13 mouse cellular contexts compared by ENCODE assay signal in the genomic region with DNA sequence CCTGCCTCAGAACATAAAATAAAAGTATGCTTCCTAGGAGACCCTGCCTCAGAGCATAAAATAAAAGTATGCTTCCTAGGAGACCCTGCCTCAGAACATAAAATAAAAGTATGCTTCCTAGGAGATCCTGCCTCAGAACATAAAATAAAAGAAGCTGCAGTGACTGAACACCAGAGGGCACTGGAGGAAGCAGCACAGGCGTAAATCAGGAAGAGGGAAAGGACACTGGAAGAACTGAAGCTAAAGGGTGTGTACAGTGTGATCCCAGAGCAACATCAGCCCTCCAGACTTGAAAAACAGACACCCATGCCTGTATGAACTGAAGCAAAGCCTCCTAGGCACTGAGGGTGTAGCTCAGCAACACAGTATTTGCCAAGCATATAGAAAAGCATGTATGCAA. TPM values are rescaled to one million over a fixed set of nuclear protein-coding genes. Genes with fewer than 3 reads are reported as not detected.
DNase-seq lines count a peak whose midpoint lies in the region; ATAC-seq and TF ChIP-seq lines count a peak whose summit lies in the region.
"Had no signal": no experiment of that assay in that cellular context is flagged by ENCODE, and none has a peak within 500 bp of the region (broad histone marks: within the 10 kb centered on the region; RNA-seq: fewer than 3 reads in every experiment).

No protein-coding gene starts in this region.

- no peaks in the 10 kb centered on the region for H3K4me1 ChIP-seq in midbrain, postnatal 0 days (ENCODE audit: insufficient read depth, low read length)
- H3K4me1 ChIP-seq in midbrain, embryonic 15.5 days = no peaks in the 10 kb centered on the region
- H3K4me1 ChIP-seq in stomach, postnatal 0 days (replicated peaks; ENCODE audit: control insufficient read depth, insufficient read depth) = no peaks in the 10 kb centered on the region
- H3K4me1 ChIP-seq: hindbrain, embryonic 13.5 days; lung, embryonic 15.5 days; neural tube, embryonic 15.5 days; stomach, embryonic 15.5 days had no signal

- TF ChIP-seq CTCF in gastrocnemius, adult 2 months (IDR thresholded peaks at IDR 0.05) = peak; percentile 46
- TF ChIP-seq CTCF in midbrain, postnatal 0 days (IDR thresholded peaks at IDR 0.05) = peak; percentile 70
- peak; percentile 76 for TF ChIP-seq CTCF in stomach, postnatal 0 days (IDR thresholded peaks at IDR 0.05; ENCODE audit: low read depth)

- intact Hi-C loops in gastrocnemius, adult 2 months (cut with DNase I) = no loop called here

- no peaks in the 10 kb centered on the region for H3K27me3 ChIP-seq in midbrain, postnatal 0 days (ENCODE audit: insufficient read depth, low read length)
- H3K27me3 ChIP-seq in midbrain, embryonic 15.5 days (replicated peaks) = no peaks in the 10 kb centered on the region
- no peaks in the 10 kb centered on the region for H3K27me3 ChIP-seq in stomach, postnatal 0 days (ENCODE audit: control insufficient read depth, insufficient read depth, low read length)
- H3K27me3 ChIP-seq: hindbrain, embryonic 13.5 days; lung, embryonic 15.5 days; neural tube, embryonic 15.5 days; stomach, embryonic 15.5 days had no signal

- no peak overlapping the region for H3K9ac ChIP-seq in midbrain, postnatal 0 days (replicated peaks; ENCODE audit: low read length, poor library complexity, severe bottlenecking)
- no peak overlapping the region for H3K9ac ChIP-seq in midbrain, embryonic 15.5 days
- no peak overlapping the region for H3K9ac ChIP-seq in stomach, postnatal 0 days (ENCODE audit: low read length)
- H3K9ac ChIP-seq: hindbrain, embryonic 13.5 days; lung, embryonic 15.5 days; neural tube, embryonic 15.5 days; stomach, embryonic 15.5 days had no signal

- H3K27ac ChIP-seq in gastrocnemius, adult 2 months = no peak overlapping the region
- no peak overlapping the region for H3K27ac ChIP-seq in midbrain, postnatal 0 days (ENCODE audit: low read depth, low read length)
- no peak overlapping the region for H3K27ac ChIP-seq in midbrain, embryonic 15.5 days
- H3K27ac ChIP-seq in stomach, postnatal 0 days (replicated peaks) = no peak overlapping the region
- H3K27ac ChIP-seq: hindbrain, embryonic 13.5 days; lung, embryonic 15.5 days; neural tube, embryonic 15.5 days; stomach, embryonic 15.5 days had no signal

- 11% methylated on average over 1 of the region's 1 CpGs for WGBS in midbrain, postnatal 0 days
- WGBS in midbrain, embryonic 15.5 days = 24% methylated on average over 1 of the region's 1 CpGs
- WGBS in stomach, postnatal 0 days = 17% methylated on average over 1 of the region's 1 CpGs

- no peak for DNase-seq in gastrocnemius, adult 2 months
- no peak for DNase-seq in gastrocnemius, postnatal 4 days (ENCODE audit: low spot score in 2 of 2)
- peak; percentile 14 for DNase-seq in midbrain, postnatal 0 days (ENCODE audit: low spot score)
- DNase-seq in embryo, embryonic 10.5 days (ENCODE audit: low spot score) = peak; percentile 45
- DNase-seq in stomach, postnatal 0 days (ENCODE audit: low spot score) = no peak
- DNase-seq in heart, adult 9 months (ENCODE audit: low spot score in 2 of 2) = no peak
- DNase-seq in thymus, postnatal 10 days (ENCODE audit: low spot score in 2 of 2) = no peak

- no peak overlapping the region for H3K4me2 ChIP-seq in midbrain, postnatal 0 days (ENCODE audit: low read depth, low read length, poor library complexity, severe bottlenecking)
- H3K4me2 ChIP-seq in midbrain, embryonic 15.5 days = no peak overlapping the region
- H3K4me2 ChIP-seq in stomach, postnatal 0 days (replicated peaks; ENCODE audit: low read depth) = no peak overlapping the region
- H3K4me2 ChIP-seq: hindbrain, embryonic 13.5 days; lung, embryonic 15.5 days; neural tube, embryonic 15.5 days; stomach, embryonic 15.5 days had no signal

- H3K9me3 ChIP-seq in midbrain, postnatal 0 days (ENCODE audit: low read length) = no peaks in the 10 kb centered on the region
- no peaks in the 10 kb centered on the region for H3K9me3 ChIP-seq in midbrain, embryonic 15.5 days
- H3K9me3 ChIP-seq in stomach, postnatal 0 days (ENCODE audit: control insufficient read depth, low read length) = no peaks in the 10 kb centered on the region
- H3K9me3 ChIP-seq: hindbrain, embryonic 13.5 days; lung, embryonic 15.5 days; neural tube, embryonic 15.5 days; stomach, embryonic 15.5 days had no signal

- H3K4me3 ChIP-seq in gastrocnemius, adult 2 months = no peak overlapping the region
- H3K4me3 ChIP-seq in midbrain, postnatal 0 days (ENCODE audit: low read depth, low read length) = no peak overlapping the region
- no peak overlapping the region for H3K4me3 ChIP-seq in midbrain, embryonic 15.5 days
- H3K4me3 ChIP-seq in stomach, postnatal 0 days (ENCODE audit: low read depth, low read length) = no peak overlapping the region
- H3K4me3 ChIP-seq: hindbrain, embryonic 13.5 days; lung, embryonic 15.5 days; neural tube, embryonic 15.5 days; stomach, embryonic 15.5 days had no signal

- peaks cover 24% of the 10 kb centered on the region for H3K36me3 ChIP-seq in midbrain, postnatal 0 days (ENCODE audit: insufficient read depth, low read length)
- peaks cover 17% of the 10 kb centered on the region for H3K36me3 ChIP-seq in midbrain, embryonic 15.5 days (replicated peaks)
- peaks cover 5% of the 10 kb centered on the region for H3K36me3 ChIP-seq in stomach, postnatal 0 days (ENCODE audit: control insufficient read depth, insufficient read depth, low read length)

- ATAC-seq in midbrain, postnatal 0 days (ENCODE audit: low FRiP score) = no peak
- no peak for ATAC-seq in midbrain, embryonic 15.5 days (replicated peaks)
- no peak for ATAC-seq in stomach, postnatal 0 days (ENCODE audit: low FRiP score, low TSS enrichment)
- ATAC-seq: forebrain, embryonic 16.5 days had no signal

- no peak for TF ChIP-seq EP300 in stomach, postnatal 0 days (optimal IDR thresholded peaks at IDR 0.05)

RNA-seq across cellular contexts. Expression of a gene that starts 12.5 kb away (rescaled TPM):
- total RNA-seq in gastrocnemius, adult 2 months (2021) = 10 to 100 TPM; 17.8 to 18.5 TPM
- 10 to 100 TPM; 25.3 to 32.0 TPM for total RNA-seq in gastrocnemius, postnatal 4 days (2021)
- 24.3 and 32.9 TPM in 2 replicates for total RNA-seq in midbrain, postnatal 0 days (2014; rRNA removed)
- polyA plus RNA-seq in midbrain, postnatal 0 days (2015; fragmentation: Nextera tagmentation; extraction: Ambion mirVana) = 89.8 and 104 TPM in 2 replicates
- polyA plus RNA-seq in midbrain, embryonic 15.5 days (2015; fragmentation: Nextera tagmentation; extraction: Ambion mirVana) = 82.0 and 88.5 TPM in 2 replicates
- polyA plus RNA-seq in stomach, postnatal 0 days (2015; fragmentation: Nextera tagmentation; extraction: Ambion mirVana) = 63.9 and 66.0 TPM in 2 replicates

RNA-seq across cellular contexts. Expression of a gene that starts 26.8 kb away (rescaled TPM):
- 10 to 100 TPM; 13.7 to 20.3 TPM for total RNA-seq in gastrocnemius, adult 2 months (2021)
- 10 to 100 TPM; 46.8 to 51.3 TPM for total RNA-seq in gastrocnemius, postnatal 4 days (2021)
- 63.0 and 79.1 TPM in 2 replicates for total RNA-seq in midbrain, postnatal 0 days (2014; rRNA removed)
- 200 and 206 TPM in 2 replicates for polyA plus RNA-seq in midbrain, postnatal 0 days (2015; fragmentation: Nextera tagmentation; extraction: Ambion mirVana)
- 169 and 171 TPM in 2 replicates for polyA plus RNA-seq in midbrain, embryonic 15.5 days (2015; fragmentation: Nextera tagmentation; extraction: Ambion mirVana)
- polyA plus RNA-seq in stomach, postnatal 0 days (2015; fragmentation: Nextera tagmentation; extraction: Ambion mirVana) = 163 and 168 TPM in 2 replicates

Comparison
In these comparisons a context has a peak if more than half of its experiments do, and no peak if none do; other contexts are left out.
1. DNase-seq: peak in midbrain, postnatal 0 days (single experiment) and embryo, embryonic 10.5 days (single experiment); none in gastrocnemius, adult 2 months (single experiment), gastrocnemius, postnatal 4 days (0 of 2), stomach, postnatal 0 days (single experiment), heart, adult 9 months (0 of 2) and thymus, postnatal 10 days (0 of 2).
2. Peak in every context shown above with its lines, with median percentiles within 50 percentile points of each other: CTCF ChIP-seq.